Mouse (Mus musculus): ENCODE measurements around the gene Foxo3.

DNA sequence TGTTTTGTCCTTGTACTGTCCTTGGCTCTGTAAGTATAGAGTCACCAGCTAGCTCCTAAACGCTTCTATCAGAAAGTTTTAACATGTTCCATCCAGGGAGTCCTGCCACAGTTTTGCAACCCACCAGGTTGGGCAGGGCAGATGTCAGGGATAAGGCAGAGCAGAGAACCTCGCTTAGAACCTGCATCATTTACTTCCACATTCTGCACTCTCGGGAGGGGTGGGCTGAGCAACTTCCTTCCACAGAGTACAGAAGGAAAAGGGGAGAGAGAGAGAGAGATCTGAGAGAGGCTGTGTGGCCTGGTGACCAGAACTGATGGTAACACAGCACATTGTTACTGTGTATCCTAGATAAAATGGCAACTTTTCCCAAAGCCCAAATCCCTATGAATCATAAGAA lies 77.9 kb downstream of the Foxo3 start:
- TF ChIP-seq CTCF (IDR thresholded peaks at IDR 0.05; ENCODE audit: borderline replicate concordance, insufficient read depth, low read length): no peak
- TF ChIP-seq POLR2A (IDR thresholded peaks at IDR 0.05; ENCODE audit: low read depth, low read length): no peak

All from embryonic fibroblast, embryonic 13.5 days (primary cell).